Mouse (Mus musculus) neural tube, embryonic 14.5 days (tissue): Measurements from ENCODE around the gene Klhl26. TPM values are rescaled to one million over a fixed set of nuclear protein-coding genes. Genes with fewer than 3 reads are reported as not detected.
A peak's percentile ranks its signal among the peaks of the same experiment; 100 is the strongest.

Source experiments
- ATAC-seq: fragments of 200-750 bp; cut with Nextera tagmentation; 2 replicates; pipeline ENCODE4 v1.8.0; 2017; ENCODE audit warnings: low read depth, mild to moderate bottlenecking, moderate TSS enrichment, moderate library complexity
- H3K27ac ChIP-seq: fragments of 300-500 bp; sonication (generic); 2 replicates; pipeline ENCODE4 v1.5.1; 2014; ENCODE audit warnings: low read depth, mild to moderate bottlenecking, control low read depth, low read length, moderate library complexity, mixed read lengths
- H3K27me3 ChIP-seq: fragments of 300-500 bp; sonication (generic); 2 replicates; pipeline ENCODE4 v1.6.1; 2014; ENCODE audit warnings: low read length; ENCODE audit not compliant: control insufficient read depth, insufficient read depth
- H3K36me3 ChIP-seq: fragments of 300-500 bp; sonication (generic); 2 replicates; pipeline ENCODE4 v1.6.1; 2014; ENCODE audit warnings: low read length, mixed read lengths; ENCODE audit not compliant: control insufficient read depth, insufficient read depth
- H3K4me1 ChIP-seq: fragments of 300-500 bp; sonication (generic); 2 replicates; pipeline ENCODE4 v1.6.1; 2014; ENCODE audit warnings: low read length; ENCODE audit not compliant: control insufficient read depth, insufficient read depth
- H3K4me2 ChIP-seq: fragments of 300-500 bp; sonication (generic); 2 replicates; pipeline ENCODE4 v1.6.1; 2014; ENCODE audit warnings: mild to moderate bottlenecking, low read depth, low read length, control low read depth
- H3K4me3 ChIP-seq: fragments of 300-500 bp; sonication (generic); 2 replicates; pipeline ENCODE4 v1.5.1; 2014; ENCODE audit warnings: low read depth, low read length, control low read depth, mixed read lengths
- H3K9ac ChIP-seq: fragments of 300-500 bp; sonication (generic); replicated peaks from 2 replicates; pipeline ENCODE4 v1.6.1; 2014; ENCODE audit warnings: low read depth, mild to moderate bottlenecking, control low read depth, low read length, mixed read lengths
- H3K9me3 ChIP-seq: fragments of 300-500 bp; sonication (generic); 2 replicates; pipeline ENCODE4 v1.6.1; 2016; ENCODE audit warnings: low read length; ENCODE audit not compliant: control insufficient read depth
- WGBS: fragments of 180-500 bp; shearing (Covaris S2); extraction: QIAGEN DNeasy Blood & Tissue Kit; methylation state at CpG from one replicate; pipeline ENCODE4 v1.1.7; 2014; 5-methylcytosine and 5-hydroxymethylcytosine counted together
- polyA plus RNA-seq: library from polyadenylated mRNA; unstranded; fragments of >200 nt; fragmentation: Nextera tagmentation; extraction: Ambion mirVana; gene quantifications from 2 replicates; pipeline ENCODE4 v1.2.1, GENCODE M21; 2014

The Klhl26 gene
- polyA plus RNA-seq, 1 experiment from 2014 or later: 29.4 TPM

GRCm38 (mm10) chr8:70426300-70426907, 50.4 kb downstream of the Klhl26 start:
- no peaks in the 10 kb centered on the region for H3K36me3 ChIP-seq
- no peak overlapping the region for H3K9ac ChIP-seq
- no peak overlapping the region for H3K4me3 ChIP-seq
- no peaks in the 10 kb centered on the region for H3K4me1 ChIP-seq
- no peaks in the 10 kb centered on the region for H3K9me3 ChIP-seq
- no peaks in the 10 kb centered on the region for H3K27me3 ChIP-seq
- ATAC-seq: no peak
- H3K4me2 ChIP-seq: no peak overlapping the region
- 93% methylated on average over 2 of the region's 2 CpGs for WGBS
- H3K27ac ChIP-seq: no peak overlapping the region

GRCm38 (mm10) chr8:70422722-70423121, 54.0 kb downstream of the Klhl26 start:
- Histone ChIP-seq H3K4me2 (no peak overlapping the region), H3K36me3 (no peaks in the 10 kb centered on the region), H3K27me3 (no peaks in the 10 kb centered on the region), H3K4me3 (no peak overlapping the region), H3K4me1 (no peaks in the 10 kb centered on the region), H3K9ac (no peak overlapping the region), H3K27ac (no peak overlapping the region), H3K9me3 (no peaks in the 10 kb centered on the region)
- 83% methylated on average over 2 of the region's 2 CpGs for WGBS
- ATAC-seq: no peak

GRCm38 (mm10) chr8:70421349-70422104, 55.2 kb downstream of the Klhl26 start:
- Histone ChIP-seq H3K27me3 (no peaks in the 10 kb centered on the region), H3K4me1 (peaks cover 5% of the 10 kb centered on the region; the same call in 1 of the 2 replicates), H3K36me3 (no peaks in the 10 kb centered on the region), H3K4me3 (no peak overlapping the region), H3K9ac (no peak overlapping the region), H3K27ac (no peak overlapping the region), H3K9me3 (no peaks in the 10 kb centered on the region), H3K4me2 (no peak overlapping the region)
- WGBS: 82% methylated on average over 18 of the region's 18 CpGs
- no peak for ATAC-seq

- Histone ChIP-seq H3K9ac (no peak overlapping the region), H3K4me3 (no peak overlapping the region), H3K4me1 (peaks cover 8% of the 10 kb centered on the region; the same call in 1 of the 2 replicates), H3K4me2 (no peak overlapping the region), H3K27me3 (no peaks in the 10 kb centered on the region), H3K27ac (no peak overlapping the region), H3K36me3 (no peaks in the 10 kb centered on the region), H3K9me3 (no peaks in the 10 kb centered on the region)
- 90% methylated on average over 11 of the region's 11 CpGs for WGBS
- no peak for ATAC-seq
Observed at GRCm38 (mm10) chr8:70419879-70420643, 56.7 kb downstream of the Klhl26 start.

GRCm38 (mm10) chr8:70418954-70419353, 57.8 kb downstream of the Klhl26 start:
- H3K9me3 ChIP-seq: no peaks in the 10 kb centered on the region
- WGBS: 55% methylated on average over 14 of the region's 14 CpGs
- no peak overlapping the region for H3K4me2 ChIP-seq
- H3K4me1 ChIP-seq: peaks cover 8% of the 10 kb centered on the region; the same call in 1 of the 2 replicates
- H3K27me3 ChIP-seq: no peaks in the 10 kb centered on the region
- H3K4me3 ChIP-seq: no peak overlapping the region
- no peak overlapping the region for H3K27ac ChIP-seq
- H3K9ac ChIP-seq: no peak overlapping the region
- peaks cover 4% of the 10 kb centered on the region; the same call in 1 of the 2 replicates for H3K36me3 ChIP-seq
- no peak for ATAC-seq

GRCm38 (mm10) chr8:70417914-70418313, 58.9 kb downstream of the Klhl26 start:
- H3K9me3 ChIP-seq: no peaks in the 10 kb centered on the region
- peaks cover 6% of the 10 kb centered on the region; the same call in 1 of the 2 replicates for H3K36me3 ChIP-seq
- no peak overlapping the region for H3K4me3 ChIP-seq
- H3K27ac ChIP-seq: no peak overlapping the region
- ATAC-seq: no peak
- H3K4me2 ChIP-seq: no peak overlapping the region
- peaks cover 8% of the 10 kb centered on the region; the same call in 1 of the 2 replicates for H3K4me1 ChIP-seq
- no peak overlapping the region for H3K9ac ChIP-seq
- H3K27me3 ChIP-seq: no peaks in the 10 kb centered on the region
- WGBS: 55% methylated on average over 10 of the region's 10 CpGs

GRCm38 (mm10) chr8:70416941-70417340, 59.8 kb downstream of the Klhl26 start:
- H3K4me1 ChIP-seq: peaks cover 8% of the 10 kb centered on the region; the same call in 1 of the 2 replicates
- H3K27me3 ChIP-seq: no peaks in the 10 kb centered on the region
- H3K4me2 ChIP-seq: no peak overlapping the region
- H3K27ac ChIP-seq: no peak overlapping the region
- no peak overlapping the region for H3K4me3 ChIP-seq
- H3K9ac ChIP-seq: no peak overlapping the region
- H3K9me3 ChIP-seq: no peaks in the 10 kb centered on the region
- 56% methylated on average over 6 of the region's 6 CpGs for WGBS
- peaks cover 6% of the 10 kb centered on the region; the same call in 1 of the 2 replicates for H3K36me3 ChIP-seq
- no peak for ATAC-seq

- H3K9ac ChIP-seq: no peak overlapping the region
- no peak overlapping the region for H3K4me2 ChIP-seq
- no peaks in the 10 kb centered on the region for H3K9me3 ChIP-seq
- peak; percentile 79 for ATAC-seq
- peaks cover 8% of the 10 kb centered on the region; the same call in 1 of the 2 replicates for H3K4me1 ChIP-seq
- peaks cover 6% of the 10 kb centered on the region; the same call in 1 of the 2 replicates for H3K36me3 ChIP-seq
- H3K4me3 ChIP-seq: no peak overlapping the region
- H3K27me3 ChIP-seq: no peaks in the 10 kb centered on the region
- WGBS: 65% methylated on average over 8 of the region's 8 CpGs
- H3K27ac ChIP-seq: peak overlapping the region; percentile 34; the same call in 1 of the 2 replicates
Observed at GRCm38 (mm10) chr8:70415540-70416451, 61.0 kb downstream of the Klhl26 start.
